13 mouse cellular contexts compared by ENCODE assay signal in the genomic region with DNA sequence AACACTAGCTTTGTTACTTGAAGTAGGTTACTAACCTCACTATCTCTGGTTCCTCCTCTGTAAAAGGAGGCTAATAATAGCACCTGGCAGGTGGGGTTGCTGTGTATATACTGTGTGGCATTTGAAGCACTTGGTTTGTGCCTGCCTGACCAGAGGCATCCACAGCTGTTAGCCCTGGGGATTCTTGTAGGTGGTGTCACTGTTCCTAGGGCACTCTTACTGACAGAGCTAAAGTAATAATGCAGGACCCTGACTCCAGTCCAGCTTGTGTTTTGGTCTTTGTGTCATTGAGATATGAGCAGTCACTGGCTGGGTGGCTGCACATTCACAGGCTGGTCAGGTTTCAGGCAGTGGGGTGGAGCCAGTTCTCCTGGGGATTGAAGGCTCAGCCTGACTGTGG. TPM values are rescaled to one million over a fixed set of nuclear protein-coding genes. Genes with fewer than 3 reads are reported as not detected.
A peak's percentile ranks its signal among the peaks of the same experiment; 100 is the strongest.
DNase-seq lines count a peak whose midpoint lies in the region; ATAC-seq and TF ChIP-seq lines count a peak whose summit lies in the region.
"Had no signal": no experiment of that assay in that cellular context is flagged by ENCODE, and none has a peak within 500 bp of the region (broad histone marks: within the 10 kb centered on the region; RNA-seq: fewer than 3 reads in every experiment).

No protein-coding gene starts in this region.

- peaks cover 44% of the 10 kb centered on the region for H3K4me1 ChIP-seq in heart, postnatal 0 days (ENCODE audit: control insufficient read depth, insufficient read depth)

- peak; percentile 43 for ATAC-seq in heart, postnatal 0 days (ENCODE audit: insufficient read depth, low read depth)

- H3K27me3 ChIP-seq in heart, postnatal 0 days (ENCODE audit: control insufficient read depth, insufficient read depth, low read length): no peaks in the 10 kb centered on the region
- H3K27me3 ChIP-seq: hindbrain, embryonic 15.5 days; liver, embryonic 13.5 days had no signal

- no peaks in the 10 kb centered on the region for H3K36me3 ChIP-seq in heart, postnatal 0 days (replicated peaks; ENCODE audit: control insufficient read depth, insufficient read depth, low read length)
- H3K36me3 ChIP-seq: hindbrain, embryonic 15.5 days; liver, embryonic 13.5 days had no signal

- no peak overlapping the region for H3K4me3 ChIP-seq in heart, postnatal 0 days (ENCODE audit: low read depth, low read length)
- H3K4me3 ChIP-seq: hindbrain, embryonic 15.5 days; liver, embryonic 13.5 days had no signal

- H3K27ac ChIP-seq in heart, postnatal 0 days (ENCODE audit: low read depth): peak overlapping the region; percentile 93
- H3K27ac ChIP-seq: hindbrain, embryonic 15.5 days; liver, embryonic 13.5 days had no signal

- peak; percentile 28 for DNase-seq in kidney, adult 18-20 months
- DNase-seq in kidney, postnatal 10 days: no peak
- DNase-seq in gastrocnemius, adult 8-10 months (ENCODE audit: low spot score in 2 of 2): peak; percentile 45 to 60
- DNase-seq in heart, postnatal 0 days (ENCODE audit: low spot score): peak; percentile 84
- DNase-seq in retina, embryonic 14.5 days (ENCODE audit: low spot score): peak; percentile 5
- DNase-seq in T-cell, adult 2 months (ENCODE audit: low spot score): no peak
- DNase-seq in c-Kit-positive CD71-positive TER-119-positive erythroid progenitor cells, embryonic 14.5 days (ENCODE audit: low spot score): no peak
- DNase-seq in thymus, postnatal 0 days (ENCODE audit: low spot score): no peak
- DNase-seq: cerebellum, adult 9-11 months; liver, embryonic 13.5 days; right cerebral cortex, postnatal 4 days; thymus, postnatal 4 days had no signal

- TF ChIP-seq CTCF in heart, postnatal 0 days (IDR thresholded peaks at IDR 0.05; ENCODE audit: low read depth): no peak

- H3K4me2 ChIP-seq in heart, postnatal 0 days (ENCODE audit: low read depth, low read length): no peak overlapping the region
- H3K4me2 ChIP-seq: hindbrain, embryonic 15.5 days; liver, embryonic 13.5 days had no signal

- no peaks in the 10 kb centered on the region for H3K9me3 ChIP-seq in heart, postnatal 0 days (replicated peaks; ENCODE audit: control insufficient read depth, low read length)
- H3K9me3 ChIP-seq: hindbrain, embryonic 15.5 days; liver, embryonic 13.5 days had no signal

- TF ChIP-seq EP300 in heart, postnatal 0 days (IDR thresholded peaks at IDR 0.05; ENCODE audit: low read depth): no peak

- H3K9ac ChIP-seq in heart, postnatal 0 days (replicated peaks; ENCODE audit: low read depth, low read length): no peak overlapping the region; the same call in 1 of the 2 replicates
- H3K9ac ChIP-seq: hindbrain, embryonic 15.5 days; liver, embryonic 13.5 days had no signal

RNA-seq across cellular contexts. Expression of gene Tom1, which starts 5.0 kb away (rescaled TPM):
- 10 to 100 TPM; 49.3 to 54.6 (median 50.3) TPM for total RNA-seq in gastrocnemius, adult 8-10 months (2022)
- 56.1 and 110 TPM in 2 replicates for total RNA-seq in heart, postnatal 0 days (2014; rRNA removed; ENCODE audit: low replicate concordance)
- polyA plus RNA-seq in heart, postnatal 0 days (2015; fragmentation: Nextera tagmentation; extraction: Ambion mirVana): 68.7 and 75.8 TPM in 2 replicates
- polyA plus RNA-seq in thymus, postnatal 0 days (2015; fragmentation: Nextera tagmentation; extraction: Ambion mirVana): 18.8 and 21.3 TPM in 2 replicates

RNA-seq across cellular contexts. Expression of gene Hmgxb4, which starts 45.3 kb away (rescaled TPM):
- total RNA-seq in gastrocnemius, adult 8-10 months (2022): 10 to 100 TPM in 1 of 4 experiments, 1 to 10 TPM in 3; 6.5 to 12.7 (median 8.3) TPM
- total RNA-seq in heart, postnatal 0 days (2014; rRNA removed; ENCODE audit: low replicate concordance): 17.0 and 23.7 TPM in 2 replicates
- 9.0 and 10.2 TPM in 2 replicates for polyA plus RNA-seq in heart, postnatal 0 days (2015; fragmentation: Nextera tagmentation; extraction: Ambion mirVana)
- 29.6 and 30.0 TPM in 2 replicates for polyA plus RNA-seq in thymus, postnatal 0 days (2015; fragmentation: Nextera tagmentation; extraction: Ambion mirVana)

RNA-seq across cellular contexts. Expression of gene Hmox1, which starts 54.9 kb away (rescaled TPM):
- total RNA-seq in gastrocnemius, adult 8-10 months (2022): 1 to 10 TPM; 3.3 to 9.5 (median 4.2) TPM
- 22.9 and 29.2 TPM in 2 replicates for total RNA-seq in heart, postnatal 0 days (2014; rRNA removed; ENCODE audit: low replicate concordance)
- polyA plus RNA-seq in heart, postnatal 0 days (2015; fragmentation: Nextera tagmentation; extraction: Ambion mirVana): 12.2 and 13.6 TPM in 2 replicates
- 29.4 and 31.9 TPM in 2 replicates for polyA plus RNA-seq in thymus, postnatal 0 days (2015; fragmentation: Nextera tagmentation; extraction: Ambion mirVana)

Comparison
In these comparisons a context has a peak if more than half of its experiments do, and no peak if none do; other contexts are left out.
1. DNase-seq: peak in kidney, adult 18-20 months (single experiment), gastrocnemius, adult 8-10 months (2 of 2), heart, postnatal 0 days (single experiment) and retina, embryonic 14.5 days (single experiment); none in kidney, postnatal 10 days (single experiment), T-cell, adult 2 months (single experiment), c-Kit-positive CD71-positive TER-119-positive erythroid progenitor cells, embryonic 14.5 days (single experiment) and thymus, postnatal 0 days (single experiment).